ENCODE assay signal across 8 mouse cellular contexts in genomic region chr1:72253881-72254491, GRCm38 (mm10). TPM values are rescaled to one million over a fixed set of nuclear protein-coding genes. Genes with fewer than 3 reads are reported as not detected.
DNase-seq lines count a peak whose midpoint lies in the region; ATAC-seq and TF ChIP-seq lines count a peak whose summit lies in the region.

No protein-coding gene starts in this region.

- WGBS in heart, embryonic 10.5 days, result 44% methylated on average over 11 of the region's 11 CpGs
- WGBS in hindbrain, embryonic 12.5 days, result 52% methylated on average over 11 of the region's 11 CpGs

- no peak for TF ChIP-seq POLR2A in bone marrow macrophage, adult 2 months (IDR thresholded peaks at IDR 0.05; ENCODE audit: borderline replicate concordance, low read depth, low read length)

- DNase-seq in heart, embryonic 10.5 days (ENCODE audit: low spot score), result no peak
- DNase-seq in heart, adult 8-10 months (ENCODE audit: low spot score), result no peak
- DNase-seq in 416B (ENCODE audit: low read depth), result peak; percentile 66
- peak; percentile 14 to 26 for DNase-seq in lung, postnatal 4 days

- H3K4me3 ChIP-seq in heart, embryonic 10.5 days, result peak overlapping the region; percentile 53
- peak overlapping the region; percentile 64 for H3K4me3 ChIP-seq in bone marrow macrophage, adult 2 months (ENCODE audit: insufficient read depth, low read length)
- peak overlapping the region; percentile 39 for H3K4me3 ChIP-seq in hindbrain, embryonic 12.5 days

- H3K27me3 ChIP-seq in heart, embryonic 10.5 days (ENCODE audit: insufficient read depth, poor library complexity, severe bottlenecking), result no peaks in the 10 kb centered on the region
- H3K27me3 ChIP-seq in hindbrain, embryonic 12.5 days, result no peaks in the 10 kb centered on the region

- ATAC-seq in hindbrain, embryonic 12.5 days (ENCODE audit: low FRiP score), result peak; percentile 24
- ATAC-seq in granulocyte monocyte progenitor cell, adult 5-6 weeks (replicated peaks; ENCODE audit: poor library complexity, severe bottlenecking), result no peak
- no peak for ATAC-seq in activated CD4-positive, CD25-positive, alpha-beta regulatory T cell, adult 4 months

- no peaks in the 10 kb centered on the region for H3K36me3 ChIP-seq in heart, embryonic 10.5 days
- H3K36me3 ChIP-seq in hindbrain, embryonic 12.5 days, result no peaks in the 10 kb centered on the region

- H3K9ac ChIP-seq in hindbrain, embryonic 12.5 days, result peak overlapping the region; percentile 59

- H3K9me3 ChIP-seq in heart, embryonic 10.5 days, result no peaks in the 10 kb centered on the region
- H3K9me3 ChIP-seq in hindbrain, embryonic 12.5 days (replicated peaks), result no peaks in the 10 kb centered on the region

- peak overlapping the region; percentile 52 for H3K4me2 ChIP-seq in hindbrain, embryonic 12.5 days (replicated peaks)

- peak overlapping the region; percentile 95 for H3K27ac ChIP-seq in heart, embryonic 10.5 days
- peak overlapping the region; percentile 32; the same call in 1 of the 2 replicates for H3K27ac ChIP-seq in bone marrow macrophage, adult 2 months (ENCODE audit: insufficient read depth, low read depth, low read length)
- peak overlapping the region; percentile 90 for H3K27ac ChIP-seq in hindbrain, embryonic 12.5 days

- peaks cover 21% of the 10 kb centered on the region for H3K4me1 ChIP-seq in heart, embryonic 10.5 days
- H3K4me1 ChIP-seq in bone marrow macrophage, adult 2 months (ENCODE audit: control insufficient read depth, insufficient read depth, low read length), result peaks cover 17% of the 10 kb centered on the region; the same call in 1 of the 2 replicates
- peaks cover 20% of the 10 kb centered on the region for H3K4me1 ChIP-seq in hindbrain, embryonic 12.5 days

- no peak for TF ChIP-seq CTCF in bone marrow macrophage, adult 2 months (IDR thresholded peaks at IDR 0.05; ENCODE audit: low read depth, low read length)

RNA-seq across cellular contexts. Expression of gene Pecr, which starts 30.1 kb away (rescaled TPM):
- 20.4 and 28.6 TPM in 2 replicates for polyA plus RNA-seq in heart, embryonic 10.5 days (2016; fragmentation: Nextera tagmentation; extraction: Ambion mirVana)
- total RNA-seq in heart, adult 8-10 months (2022), result 10 to 100 TPM in 3 of 4 experiments, 1 to 10 TPM in 1; 9.5 to 12.4 (median 12.2) TPM
- 5.6 and 12.3 TPM in 2 replicates for polyA plus RNA-seq in bone marrow macrophage, adult 2 months (2012; ENCODE audit: insufficient read depth, insufficient read length, missing spikeins)
- 13.2 and 16.5 TPM in 2 replicates for polyA plus RNA-seq in hindbrain, embryonic 12.5 days (2016; fragmentation: Nextera tagmentation; extraction: Ambion mirVana)
- 13.6 and 14.8 TPM in 2 replicates for total RNA-seq in granulocyte monocyte progenitor cell, adult 5-6 weeks (2014; fragmentation: Nextera tagmentation)
- 9.5 and 10.1 TPM in 2 replicates for total RNA-seq in granulocyte monocyte progenitor cell, adult 5-6 weeks (2017)
- polyA plus RNA-seq in activated CD4-positive, CD25-positive, alpha-beta regulatory T cell, adult 4 months (2017; shearing (Covaris generic)), result 1 to 10 TPM; 3.8 to 4.8 TPM

RNA-seq across cellular contexts. Expression of gene Tmem169, which starts 30.2 kb away (rescaled TPM):
- 0.36 and 1.1 TPM in 2 replicates for polyA plus RNA-seq in heart, embryonic 10.5 days (2016; fragmentation: Nextera tagmentation; extraction: Ambion mirVana)
- not detected for total RNA-seq in heart, adult 8-10 months (2022)
- not detected in 2 replicates for polyA plus RNA-seq in bone marrow macrophage, adult 2 months (2012; ENCODE audit: insufficient read depth, insufficient read length, missing spikeins)
- 31.0 and 36.0 TPM in 2 replicates for polyA plus RNA-seq in hindbrain, embryonic 12.5 days (2016; fragmentation: Nextera tagmentation; extraction: Ambion mirVana)
- not detected in 2 replicates for total RNA-seq in granulocyte monocyte progenitor cell, adult 5-6 weeks (2014; fragmentation: Nextera tagmentation)
- 0.22 TPM in 1 of 2 replicates, not detected in the other for total RNA-seq in granulocyte monocyte progenitor cell, adult 5-6 weeks (2017)
- polyA plus RNA-seq in activated CD4-positive, CD25-positive, alpha-beta regulatory T cell, adult 4 months (2017; shearing (Covaris generic)), result under 1 TPM in 1 of 2 experiments, not detected in 1; 0.15 TPM

RNA-seq across cellular contexts. Expression of gene Mreg, which starts 41.9 kb away (rescaled TPM):
- polyA plus RNA-seq in heart, embryonic 10.5 days (2016; fragmentation: Nextera tagmentation; extraction: Ambion mirVana), result 4.0 and 4.2 TPM in 2 replicates
- total RNA-seq in heart, adult 8-10 months (2022), result 10 to 100 TPM; 33.3 to 40.4 (median 37.5) TPM
- not detected in 2 replicates for polyA plus RNA-seq in bone marrow macrophage, adult 2 months (2012; ENCODE audit: insufficient read depth, insufficient read length, missing spikeins)
- polyA plus RNA-seq in hindbrain, embryonic 12.5 days (2016; fragmentation: Nextera tagmentation; extraction: Ambion mirVana), result 11.9 and 12.9 TPM in 2 replicates
- 1.1 and 1.5 TPM in 2 replicates for total RNA-seq in granulocyte monocyte progenitor cell, adult 5-6 weeks (2014; fragmentation: Nextera tagmentation)
- 0.73 and 0.93 TPM in 2 replicates for total RNA-seq in granulocyte monocyte progenitor cell, adult 5-6 weeks (2017)
- under 1 TPM in 1 of 2 experiments, not detected in 1; 0.15 TPM for polyA plus RNA-seq in activated CD4-positive, CD25-positive, alpha-beta regulatory T cell, adult 4 months (2017; shearing (Covaris generic))

RNA-seq across cellular contexts. Expression of gene Xrcc5, which starts 53.2 kb away (rescaled TPM):
- polyA plus RNA-seq in heart, embryonic 10.5 days (2016; fragmentation: Nextera tagmentation; extraction: Ambion mirVana), result 24.1 and 35.1 TPM in 2 replicates
- 10 to 100 TPM; 17.7 to 19.4 (median 19.3) TPM for total RNA-seq in heart, adult 8-10 months (2022)
- 0.73 and 0.99 TPM in 2 replicates for polyA plus RNA-seq in bone marrow macrophage, adult 2 months (2012; ENCODE audit: insufficient read depth, insufficient read length, missing spikeins)
- polyA plus RNA-seq in hindbrain, embryonic 12.5 days (2016; fragmentation: Nextera tagmentation; extraction: Ambion mirVana), result 44.0 and 47.0 TPM in 2 replicates
- total RNA-seq in granulocyte monocyte progenitor cell, adult 5-6 weeks (2014; fragmentation: Nextera tagmentation), result 1.8 TPM in 2 replicates
- total RNA-seq in granulocyte monocyte progenitor cell, adult 5-6 weeks (2017), result 6.5 and 8.1 TPM in 2 replicates
- 10 to 100 TPM; 28.3 to 31.8 TPM for polyA plus RNA-seq in activated CD4-positive, CD25-positive, alpha-beta regulatory T cell, adult 4 months (2017; shearing (Covaris generic))

Comparison
In these comparisons a context has a peak if more than half of its experiments do, and no peak if none do; other contexts are left out.
1. DNase-seq: peak in 416B (single experiment) and lung, postnatal 4 days (2 of 2); none in heart, embryonic 10.5 days (single experiment) and heart, adult 8-10 months (single experiment).
2. H3K27ac ChIP-seq: peak in every context shown above with its lines; median percentile 95 in heart, embryonic 10.5 days; 90 in hindbrain, embryonic 12.5 days; 32 in bone marrow macrophage, adult 2 months.
3. RNA of gene Tmem169, which starts 30.2 kb away (polyA plus RNA-seq): 31.0 to 36.0 TPM in hindbrain, embryonic 12.5 days; 0.36 to 1.1 TPM in heart, embryonic 10.5 days, 0.15 TPM in activated CD4-positive, CD25-positive, alpha-beta regulatory T cell, adult 4 months and not detected in bone marrow macrophage, adult 2 months; every median in the first group is over 10 times any median in the second.
4. Peak in every context shown above with its lines, with median percentiles within 50 percentile points of each other: H3K4me3 ChIP-seq.